Mouse (Mus musculus): Measurements from ENCODE around the gene Nr6a1.

The Nr6a1 gene

GRCm38 (mm10) chr2:38713596-38713995 lies 213.9 kb downstream of the Nr6a1 start:
- DNase-seq (ENCODE audit: low spot score), result no peak

DNA sequence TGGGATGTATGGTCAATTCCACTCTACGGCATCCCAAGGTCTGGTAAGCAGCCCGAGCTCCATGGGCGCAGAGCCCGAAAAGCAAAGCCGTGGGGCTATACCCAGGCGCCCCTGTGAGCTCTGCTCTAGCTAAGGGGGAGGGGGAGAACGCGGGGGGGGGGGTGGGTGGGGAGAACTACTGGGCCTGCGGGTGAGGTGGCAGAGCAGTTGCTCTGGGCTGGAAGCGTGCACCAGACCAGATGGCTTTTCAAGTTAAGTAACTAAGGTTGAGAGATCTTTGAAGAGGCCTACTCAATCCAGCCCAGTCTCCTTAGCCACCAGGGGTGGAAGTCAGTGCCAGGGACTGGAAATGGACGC lies 214.7 kb downstream of the Nr6a1 start:
- DNase-seq (ENCODE audit: low spot score), result no peak

- no peak for DNase-seq (ENCODE audit: low spot score)
Measured at GRCm38 (mm10) chr2:38712076-38712768, 215.3 kb downstream of the Nr6a1 start.

DNA sequence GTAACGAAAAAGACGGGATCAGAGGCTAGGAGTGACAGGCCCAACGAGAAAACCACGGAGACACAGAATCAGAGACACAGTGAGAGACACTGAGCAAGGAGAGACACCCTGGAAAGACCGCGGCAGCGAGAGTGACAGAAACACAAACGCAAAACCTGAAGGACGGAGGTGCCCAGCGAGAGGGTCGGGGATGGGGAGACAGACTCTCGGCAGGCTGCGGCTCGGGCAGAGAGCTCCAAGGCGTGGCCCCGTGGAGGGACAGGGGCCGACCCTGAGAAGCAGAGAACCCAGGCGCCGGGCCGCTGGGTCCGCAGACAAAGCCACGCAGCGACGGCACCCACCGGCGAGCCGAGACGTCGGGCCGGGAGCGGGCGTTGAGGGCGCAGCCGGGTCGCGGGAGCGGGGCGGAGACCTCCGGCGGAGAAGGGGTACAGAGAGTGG lies 216.0 kb downstream of the Nr6a1 start:
- DNase-seq (ENCODE audit: low spot score), result no peak

GRCm38 (mm10) chr2:38710304-38711241 lies 216.9 kb downstream of the Nr6a1 start:
- no peak for DNase-seq (ENCODE audit: low spot score)

GRCm38 (mm10) chr2:38708907-38709688 lies 218.4 kb downstream of the Nr6a1 start:
- no peak for DNase-seq (ENCODE audit: low spot score)

GRCm38 (mm10) chr2:38706661-38707060 lies 220.8 kb downstream of the Nr6a1 start:
- DNase-seq (ENCODE audit: low spot score), result no peak

GRCm38 (mm10) chr2:38705036-38705435 lies 222.5 kb downstream of the Nr6a1 start:
- no peak for DNase-seq (ENCODE audit: low spot score)

- DNase-seq (ENCODE audit: low spot score), result no peak
Measured at GRCm38 (mm10) chr2:38704336-38704735, 223.2 kb downstream of the Nr6a1 start.

DNA sequence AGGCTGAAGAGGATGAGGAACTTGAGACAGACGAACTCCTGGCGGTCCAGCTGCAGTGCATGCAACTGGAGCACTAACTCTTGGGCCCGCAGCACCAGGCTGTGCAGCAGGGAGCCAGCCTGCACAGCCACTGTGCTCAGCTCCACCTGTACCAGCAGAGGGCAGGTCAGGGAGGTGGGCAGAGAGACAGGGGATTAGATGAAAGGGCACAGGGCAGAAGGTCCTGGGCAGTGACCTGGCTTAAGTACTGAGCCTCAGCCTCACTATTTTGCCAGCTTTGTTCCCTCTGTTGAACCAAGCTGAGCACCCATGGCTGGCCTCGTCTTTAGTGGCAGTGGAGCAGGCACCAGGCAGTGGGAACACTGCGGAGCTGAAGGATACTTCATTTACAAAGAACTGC lies 227.3 kb downstream of the Nr6a1 start:
- DNase-seq (ENCODE audit: low spot score), result no peak

- DNase-seq (ENCODE audit: low spot score), result no peak
Measured at GRCm38 (mm10) chr2:38698623-38699022, 228.9 kb downstream of the Nr6a1 start.

DNA sequence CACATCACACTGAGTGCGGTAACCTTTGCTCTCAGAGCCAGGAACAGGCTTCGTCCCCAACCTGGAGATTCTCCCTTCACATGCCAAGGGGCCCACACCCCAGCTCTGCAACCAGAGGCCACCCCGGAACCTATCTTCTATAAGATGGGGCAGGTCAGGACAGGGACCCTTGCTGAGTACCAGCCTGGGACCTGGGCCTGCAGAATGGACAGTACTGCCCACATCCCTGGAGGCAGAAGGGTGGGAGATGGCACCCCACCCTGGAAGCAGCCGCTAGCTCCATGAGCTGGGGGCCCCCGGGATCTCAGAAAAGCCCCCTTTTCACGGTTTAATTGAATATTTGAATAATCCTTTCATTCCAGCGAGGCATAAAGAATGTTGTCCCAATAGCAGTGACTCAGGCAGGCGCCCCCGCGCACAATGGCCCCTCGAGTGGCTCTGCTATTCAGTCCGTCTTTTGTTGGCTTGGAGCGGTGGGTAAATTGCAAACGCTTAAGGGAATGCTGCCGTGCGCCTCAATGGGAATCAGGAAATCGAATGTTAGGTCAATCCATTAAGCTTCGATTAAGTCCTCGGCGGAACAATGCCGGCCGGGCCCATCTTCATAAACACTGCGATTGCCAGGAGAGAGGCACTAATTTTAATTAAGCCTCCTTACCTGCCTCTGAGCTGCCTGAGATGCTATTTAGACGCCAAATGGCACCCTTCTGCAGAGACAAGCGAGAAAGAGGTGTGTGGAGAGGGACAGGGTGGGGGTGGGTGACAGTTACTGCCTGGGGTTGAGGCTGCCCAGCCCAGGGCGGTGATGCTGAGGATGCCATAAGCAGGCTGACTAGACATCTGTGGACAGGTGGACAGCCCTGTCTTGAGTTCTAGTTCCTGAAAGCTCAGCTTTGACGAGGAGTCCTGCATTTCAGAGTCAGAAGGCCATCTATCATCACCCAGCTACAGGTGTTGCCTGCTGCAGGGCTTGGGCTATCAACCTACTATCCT lies 230.1 kb downstream of the Nr6a1 start:
- DNase-seq (ENCODE audit: low spot score), result no peak

GRCm38 (mm10) chr2:38695770-38696169 lies 231.7 kb downstream of the Nr6a1 start:
- DNase-seq (ENCODE audit: low spot score), result no peak

GRCm38 (mm10) chr2:38691542-38691941 lies 235.9 kb downstream of the Nr6a1 start:
- peak; percentile 5 for DNase-seq (ENCODE audit: low spot score)

DNA sequence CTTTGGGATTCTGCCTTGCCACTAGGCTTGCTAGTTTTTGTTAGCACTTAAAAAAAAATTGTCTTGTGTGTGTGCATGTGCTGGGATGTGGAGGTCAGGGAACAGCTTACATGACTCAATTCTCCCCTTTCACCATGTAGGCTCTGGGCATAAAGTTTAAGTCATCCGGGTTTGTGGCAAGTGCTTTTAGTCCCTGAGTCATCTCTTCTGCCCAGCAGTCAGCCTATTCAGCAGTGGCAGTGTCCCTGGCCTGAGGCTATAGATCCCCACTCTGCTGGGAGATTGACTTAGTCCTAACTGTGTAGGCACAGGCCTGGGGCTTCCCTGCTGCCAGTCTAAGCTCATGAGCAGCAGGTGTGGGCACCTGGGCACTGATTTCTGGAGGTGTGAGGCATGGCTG lies 237.6 kb downstream of the Nr6a1 start:
- no peak for DNase-seq (ENCODE audit: low spot score)

DNA sequence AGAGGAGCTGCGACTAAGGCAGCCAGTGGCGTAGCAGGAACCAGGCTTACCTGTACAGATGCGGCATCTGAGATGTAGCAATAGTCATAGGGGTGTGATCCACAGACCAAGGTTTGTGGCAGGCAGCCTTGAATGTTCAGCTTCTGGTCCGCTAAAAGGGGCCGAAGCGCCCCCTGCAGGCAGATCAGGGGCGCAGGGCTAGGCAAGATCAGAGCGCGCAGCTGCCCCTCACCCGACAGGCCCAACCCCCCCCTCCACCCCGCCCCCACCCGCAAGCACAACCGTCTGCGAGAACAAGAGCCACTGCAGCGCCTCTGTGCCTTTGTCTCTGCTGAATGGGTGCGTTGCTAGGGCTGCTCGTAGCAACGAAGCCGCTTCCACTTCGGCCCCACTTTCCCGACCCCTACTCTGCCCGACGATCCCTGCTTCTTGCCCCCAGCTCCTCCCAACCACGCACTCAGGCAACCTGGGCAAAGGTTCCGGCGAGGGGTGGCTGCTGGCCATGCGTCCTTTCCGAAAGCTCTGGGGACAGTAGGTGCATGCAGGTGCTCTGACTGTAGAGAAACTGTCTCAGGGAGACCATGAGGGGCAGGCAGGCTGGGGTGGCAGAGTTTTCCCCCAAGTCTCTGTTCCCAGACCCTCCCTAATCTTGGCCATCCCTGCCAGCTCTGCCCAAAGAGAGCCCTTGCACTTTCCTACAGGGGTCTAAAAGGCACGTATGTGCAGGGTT lies 238.5 kb downstream of the Nr6a1 start:
- DNase-seq (ENCODE audit: low spot score), result no peak

DNA sequence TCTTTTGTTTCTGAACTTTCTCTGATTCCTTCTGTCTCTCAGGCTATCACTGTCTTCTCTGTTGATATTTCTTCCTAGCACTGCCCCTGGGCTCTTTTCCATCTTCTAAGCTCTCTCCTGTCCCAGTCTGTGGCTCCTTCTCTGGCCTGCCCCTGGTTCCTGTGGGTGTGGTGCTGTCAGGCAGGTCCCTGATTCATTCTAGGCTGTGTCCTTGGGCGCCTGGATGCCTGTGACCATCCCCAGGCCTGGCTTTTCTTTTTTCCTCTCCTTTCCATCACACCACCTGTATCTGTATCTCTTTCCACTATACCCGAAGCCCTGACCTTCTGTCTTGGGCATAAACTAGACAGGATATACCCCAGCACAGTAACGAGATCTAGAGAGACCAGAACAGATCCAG lies 241.7 kb downstream of the Nr6a1 start:
- no peak for DNase-seq (ENCODE audit: low spot score)

- DNase-seq (ENCODE audit: low spot score), result no peak
Measured at GRCm38 (mm10) chr2:38683083-38683482, 244.4 kb downstream of the Nr6a1 start.

- DNase-seq (ENCODE audit: low spot score), result no peak
Measured at GRCm38 (mm10) chr2:38682209-38682608, 245.3 kb downstream of the Nr6a1 start.

- no peak for DNase-seq (ENCODE audit: low spot score)
Measured at GRCm38 (mm10) chr2:38678947-38679346, 248.5 kb downstream of the Nr6a1 start.

Data from spleen, adult 12 weeks (tissue).